Mouse (Mus musculus) liver, embryonic 14.5 days (tissue): Measurements from ENCODE around the gene Tmbim1. TPM values are rescaled to one million over a fixed set of nuclear protein-coding genes. Genes with fewer than 3 reads are reported as not detected.

Source experiments
- ATAC-seq: fragments of 200-750 bp; cut with Nextera tagmentation; 2 replicates; pipeline ENCODE4 v1.8.0; 2017; ENCODE audit warnings: moderate number of reproducible peaks, mild to moderate bottlenecking, moderate library complexity; ENCODE audit not compliant: insufficient read depth
- DNase-seq, 3 experiments: peaks; one replicate each; pipeline ENCODE4 v3.0.0-alpha.2; 2012 to 2013; ENCODE audit warnings: low read depth in 3 of 3, low spot score in 3 of 3
- H3K27ac ChIP-seq: fragments of 300-500 bp; sonication (generic); 2 replicates; pipeline ENCODE4 v1.5.1; 2014; ENCODE audit warnings: moderate library complexity, mild to moderate bottlenecking, control low read depth, inconsistent platforms
- H3K27me3 ChIP-seq: fragments of 300-500 bp; sonication (generic); 2 replicates; pipeline ENCODE4 v1.6.1; 2014; ENCODE audit warnings: mild to moderate bottlenecking, low read length, moderate library complexity; ENCODE audit not compliant: control insufficient read depth, insufficient read depth
- H3K36me3 ChIP-seq: fragments of 300-500 bp; sonication (generic); replicated peaks from 2 replicates; pipeline ENCODE4 v1.6.1; 2014; ENCODE audit warnings: low read depth; ENCODE audit not compliant: control insufficient read depth, insufficient read depth
- H3K4me1 ChIP-seq, 2 experiments: fragments of 200-500 bp in 1 of 2; fragments of 300-500 bp in 1 of 2; sonication (generic) in 1 of 2; replicated peaks; 2 replicates each; pipeline ENCODE4 v1.6.1; 2012 to 2014; ENCODE audit warnings: antibody characterized with exemption in 1 of 2, inconsistent platforms in 1 of 2, low read length in 1 of 2; ENCODE audit not compliant: control insufficient read depth in 2 of 2, insufficient read depth in 2 of 2
- H3K4me2 ChIP-seq: fragments of 300-500 bp; sonication (generic); 2 replicates; pipeline ENCODE4 v1.6.1; 2014; ENCODE audit warnings: low read depth, mild to moderate bottlenecking, control low read depth, moderate library complexity
- H3K4me3 ChIP-seq, 2 experiments: fragments of 200-500 bp in 1 of 2; fragments of 300-500 bp in 1 of 2; sonication (generic) in 1 of 2; 2 replicates each; pipeline ENCODE4 v1.5.1; 2012 to 2014; ENCODE audit warnings: low read depth in 2 of 2, low read length in 2 of 2, mild to moderate bottlenecking in 2 of 2, control low read depth in 1 of 2, inconsistent platforms in 1 of 2, moderate library complexity in 1 of 2; ENCODE audit not compliant: insufficient read depth in 1 of 2
- H3K9ac ChIP-seq: fragments of 300-500 bp; sonication (generic); replicated peaks from 2 replicates; pipeline ENCODE4 v1.6.1; 2014; ENCODE audit warnings: mild to moderate bottlenecking, control low read depth, moderate library complexity
- H3K9me3 ChIP-seq: fragments of 300-500 bp; sonication (generic); 2 replicates; pipeline ENCODE4 v1.6.1; 2016; ENCODE audit warnings: low read length, mixed read lengths; ENCODE audit not compliant: control insufficient read depth
- CTCF ChIP-seq: IDR thresholded peaks from 2 replicates; pipeline ENCODE4 v1.5.1; 2016; ENCODE audit warnings: antibody characterized with exemption, low read depth, control low read depth
- EP300 ChIP-seq: IDR thresholded peaks from 2 replicates; pipeline ENCODE4 v1.6.1; 2016; ENCODE audit warnings: antibody characterized with exemption, low read depth
- WGBS: fragments of 180-500 bp; shearing (Covaris S2); extraction: QIAGEN DNeasy Blood & Tissue Kit; methylation state at CpG from one replicate; pipeline ENCODE4 v1.1.7; 2014; ENCODE audit not compliant: insufficient replicate concordance; 5-methylcytosine and 5-hydroxymethylcytosine counted together
- polyA plus RNA-seq, 2 experiments: library from polyadenylated mRNA; depleted of rRNA in 1 of 2; stranded (reverse) in 1 of 2; unstranded in 1 of 2; fragments of >200 nt; fragmentation: Nextera tagmentation in 1 of 2; extraction: Ambion mirVana in 1 of 2; gene quantifications; 2 replicates each; pipeline versions ENCODE4 v1.2.1 to v1.2.3; 2012 to 2014

Tmbim1 gene
- polyA plus RNA-seq, 2 experiments = 10.1 to 10.5 TPM

- H3K27ac ChIP-seq = no peak overlapping the region; the same call in 1 of the 2 replicates
These were observed 11.3 kb downstream of the Tmbim1 start for GRCm38 (mm10) chr1:74294090-74294643.

GRCm38 (mm10) chr1:74293306-74293960, 12.0 kb downstream of the Tmbim1 start:
- no peak overlapping the region for H3K4me2 ChIP-seq
- H3K27ac ChIP-seq = no peak overlapping the region
- H3K9ac ChIP-seq = no peak overlapping the region
- WGBS = 81% methylated on average over 8 of the region's 8 CpGs
- TF ChIP-seq CTCF (no peak), EP300 (no peak)
- H3K27me3 ChIP-seq = no peaks in the 10 kb centered on the region
- no peak overlapping the region for H3K4me3 ChIP-seq
- H3K4me1 ChIP-seq = peaks cover 32 to 38% of the 10 kb centered on the region in 2 experiments
- ATAC-seq (no peak), DNase-seq (no peak)
- peaks cover 4% of the 10 kb centered on the region; the same call in 1 of the 2 replicates for H3K36me3 ChIP-seq
- H3K9me3 ChIP-seq = no peaks in the 10 kb centered on the region

More at GRCm38 (mm10) chr1:74294090-74294643, 11.3 kb downstream of the Tmbim1 start:
- H3K4me3 ChIP-seq = no peak overlapping the region
- H3K4me2 ChIP-seq = no peak overlapping the region
- H3K9ac ChIP-seq = no peak overlapping the region
- no peaks in the 10 kb centered on the region for H3K9me3 ChIP-seq
- WGBS = 87% methylated on average over 3 of the region's 3 CpGs
- TF ChIP-seq EP300 = no peak
- TF ChIP-seq CTCF = no peak
- ATAC-seq (no peak), DNase-seq (no peak)
- H3K4me1 ChIP-seq = peaks cover 27 to 34% of the 10 kb centered on the region in 2 experiments
- H3K27me3 ChIP-seq = no peaks in the 10 kb centered on the region
- H3K36me3 ChIP-seq = peaks cover 2% of the 10 kb centered on the region; the same call in 1 of the 2 replicates

GRCm38 (mm10) chr1:74292331-74293020, 12.9 kb downstream of the Tmbim1 start:
- H3K27me3 ChIP-seq = no peaks in the 10 kb centered on the region
- TF ChIP-seq EP300 (no peak), CTCF (no peak)
- DNase-seq = no peak
- 81% methylated on average over 11 of the region's 11 CpGs for WGBS
- H3K9me3 ChIP-seq = no peaks in the 10 kb centered on the region
- no peak overlapping the region for H3K9ac ChIP-seq
- H3K4me1 ChIP-seq = peaks cover 36 to 39% of the 10 kb centered on the region in 2 experiments
- no peak for ATAC-seq
- no peak overlapping the region for H3K27ac ChIP-seq
- no peak overlapping the region for H3K4me2 ChIP-seq
- no peak overlapping the region for H3K4me3 ChIP-seq
- H3K36me3 ChIP-seq = peaks cover 4% of the 10 kb centered on the region; the same call in 1 of the 2 replicates

- H3K9me3 ChIP-seq = no peaks in the 10 kb centered on the region
- no peaks in the 10 kb centered on the region for H3K27me3 ChIP-seq
- ATAC-seq (no peak), DNase-seq (no peak)
- no peak overlapping the region for H3K4me3 ChIP-seq
- no peak overlapping the region for H3K4me2 ChIP-seq
- H3K9ac ChIP-seq = no peak overlapping the region
- WGBS = 81% methylated on average over 5 of the region's 5 CpGs
- TF ChIP-seq CTCF = no peak
- TF ChIP-seq EP300 = no peak
- no peak overlapping the region for H3K27ac ChIP-seq
- H3K4me1 ChIP-seq = peaks cover 21 to 22% of the 10 kb centered on the region in 2 experiments
- H3K36me3 ChIP-seq = peaks cover 4% of the 10 kb centered on the region; the same call in 1 of the 2 replicates
These were observed 15.3 kb downstream of the Tmbim1 start for GRCm38 (mm10) chr1:74290141-74290540.

GRCm38 (mm10) chr1:74289740-74290139, 15.7 kb downstream of the Tmbim1 start:
- Histone ChIP-seq H3K27me3 (no peaks in the 10 kb centered on the region), H3K36me3 (peaks cover 4% of the 10 kb centered on the region; the same call in 1 of the 2 replicates), H3K4me1 (peaks cover 17 to 18% of the 10 kb centered on the region in 2 experiments), H3K9me3 (no peaks in the 10 kb centered on the region), H3K4me3 (no peak overlapping the region), H3K27ac (no peak overlapping the region), H3K4me2 (no peak overlapping the region), H3K9ac (no peak overlapping the region)
- TF ChIP-seq CTCF = no peak
- TF ChIP-seq EP300 = no peak
- WGBS = 63% methylated on average over 2 of the region's 2 CpGs
- DNase-seq = no peak
- ATAC-seq = no peak
